Mouse (Mus musculus): ENCODE measurements around the gene Grin1. TPM values are rescaled to one million over a fixed set of nuclear protein-coding genes. Genes with fewer than 3 reads are reported as not detected.
"Not testable (repeated sequence)": the region's sequence is repeated elsewhere in the genome, so short reads cannot be mapped to it uniquely, and the experiment has no call there.

The Grin1 gene
- polyA plus RNA-seq, 1 experiment from 2014 or later, result 0.38 TPM

DNA sequence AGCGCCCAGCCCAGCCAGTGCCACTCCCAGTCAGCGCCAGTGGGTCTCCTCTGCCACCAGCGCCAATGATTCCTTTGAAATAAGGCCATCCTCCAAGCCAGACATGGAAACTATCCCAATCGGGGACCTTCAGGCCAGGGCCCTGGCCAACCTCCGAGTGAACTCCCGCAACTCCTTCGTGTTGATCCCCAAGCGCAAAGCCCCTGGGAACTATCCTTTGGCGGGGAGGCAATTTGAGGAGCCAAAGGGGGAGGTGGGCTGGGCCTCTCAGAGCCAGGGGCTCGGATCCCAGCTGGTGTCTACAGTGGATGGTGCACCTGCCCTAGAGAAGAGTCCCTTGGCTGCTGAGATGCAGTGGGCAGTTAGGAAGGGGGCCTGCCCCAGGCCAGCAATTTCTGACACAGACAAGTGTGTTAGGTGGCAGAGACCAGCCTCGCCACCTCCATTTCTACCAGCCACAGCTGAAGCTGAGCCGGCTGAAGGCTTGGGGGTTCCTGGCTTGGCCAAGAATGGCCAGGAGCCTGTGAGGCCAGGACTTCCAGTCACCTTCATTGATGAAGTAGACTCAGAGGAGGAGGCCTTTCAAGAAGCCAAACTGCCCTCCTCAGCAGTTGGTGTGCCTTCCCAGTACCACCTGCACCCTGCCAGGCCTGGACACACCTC lies 55.2 kb downstream of the Grin1 start:
- Histone ChIP-seq H3K4me3 (peak overlapping the region; percentile 79), H3K9me3 (no peaks in the 10 kb centered on the region), H3K9ac (peak overlapping the region; percentile 77), H3K4me1 (peaks cover 40% of the 10 kb centered on the region), H3K27me3 (peaks cover 21% of the 10 kb centered on the region), H3K36me3 (peaks cover 11% of the 10 kb centered on the region; the same call in 1 of the 2 replicates), H3K27ac (no peak overlapping the region), H3K4me2 (peak overlapping the region; percentile 99)
- no peak for ATAC-seq (ENCODE audit: insufficient number of reproducible peaks, insufficient read depth, low FRiP score, low TSS enrichment, low read depth)
- 18% methylated on average over 12 of the region's 12 CpGs for WGBS

DNA sequence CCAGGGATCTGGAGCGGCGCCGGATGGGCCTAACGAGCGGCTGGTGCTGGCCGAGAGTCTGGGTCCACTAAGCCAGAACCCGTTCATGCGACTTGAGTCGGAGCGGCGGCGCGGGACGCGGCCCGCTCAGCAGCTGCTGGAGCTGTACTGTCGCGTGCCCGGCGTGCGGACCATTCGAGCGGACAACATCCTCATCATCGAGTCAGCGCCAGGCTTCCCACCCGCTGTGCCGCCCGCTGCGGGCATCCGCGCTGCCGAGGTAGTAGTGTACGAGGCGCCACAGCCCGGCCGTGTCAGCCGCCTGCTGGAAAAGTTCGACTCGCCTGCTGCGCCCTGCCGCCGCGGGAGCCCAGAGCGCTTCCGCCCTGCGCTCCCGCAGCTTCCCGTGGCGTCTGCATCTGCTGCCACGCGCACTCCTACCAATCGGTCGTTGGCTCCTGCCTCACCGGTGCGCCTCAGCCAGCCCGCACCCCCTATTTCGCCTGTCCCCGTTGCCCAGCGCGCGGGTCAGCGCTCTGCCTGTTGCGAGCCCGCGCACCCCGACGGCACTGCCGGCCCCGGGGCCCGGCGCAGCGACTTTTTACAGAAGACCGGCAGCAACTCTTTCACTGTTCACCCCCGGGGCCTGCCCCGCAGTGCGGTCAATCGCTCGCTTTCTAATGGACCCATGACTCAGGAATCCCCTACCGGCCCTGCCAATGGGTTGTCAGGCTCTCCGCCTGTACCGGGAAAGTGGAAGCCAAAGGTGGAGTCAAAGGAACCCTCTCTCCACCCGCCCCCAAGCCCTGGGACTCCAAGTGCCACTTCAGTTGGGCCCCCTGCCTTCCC lies 56.0 kb downstream of the Grin1 start:
- H3K4me1 ChIP-seq, result peaks cover 40% of the 10 kb centered on the region
- peak overlapping the region; percentile 99 for H3K4me2 ChIP-seq
- H3K27ac ChIP-seq, result no peak overlapping the region; the same call in 1 of the 2 replicates
- 0 out of 2 replicates have a peak, but pooled peaks cover 10% of the 10 kb centered on the region for H3K36me3 ChIP-seq
- peaks cover 21% of the 10 kb centered on the region for H3K27me3 ChIP-seq
- peak overlapping the region; percentile 79 for H3K4me3 ChIP-seq
- no peak; the same call in 1 of the 2 replicates for ATAC-seq (ENCODE audit: insufficient number of reproducible peaks, insufficient read depth, low FRiP score, low TSS enrichment, low read depth)
- H3K9ac ChIP-seq, result peak overlapping the region; percentile 77
- no peaks in the 10 kb centered on the region for H3K9me3 ChIP-seq
- WGBS, result under 1% methylated on average over 82 of the region's 82 CpGs

- Histone ChIP-seq H3K9me3 (no peaks in the 10 kb centered on the region), H3K27me3 (peaks cover 21% of the 10 kb centered on the region), H3K4me3 (peak within 1 kb of the TSS; percentile 79), H3K4me2 (peak within 1 kb of the TSS; percentile 99), H3K36me3 (0 out of 2 replicates have a peak, but pooled peaks cover 3% of the 10 kb centered on the region), H3K9ac (peak within 1 kb of the TSS; percentile 77), H3K4me1 (peaks cover 40% of the 10 kb centered on the region), H3K27ac (no peak within 1 kb of the TSS; the same call in 1 of the 2 replicates)
- ATAC-seq (ENCODE audit: insufficient number of reproducible peaks, insufficient read depth, low FRiP score, low TSS enrichment, low read depth), result peak; percentile 98
- under 1% methylated on average over 39 of the region's 39 CpGs for WGBS
Observed at GRCm38 (mm10) chr2:25262291-25262767, 56.7 kb downstream of the Grin1 start, which contains the start of gene Tprn. Gene Tprn, plus strand, starts transcription at chr2:25262618.

GRCm38 (mm10) chr2:25261870-25262269 lies 57.1 kb downstream of the Grin1 start:
- ATAC-seq (ENCODE audit: insufficient number of reproducible peaks, insufficient read depth, low FRiP score, low TSS enrichment, low read depth), result no peak
- no peaks in the 10 kb centered on the region for H3K9me3 ChIP-seq
- H3K27ac ChIP-seq, result no peak overlapping the region
- peak overlapping the region; percentile 77 for H3K9ac ChIP-seq
- peak overlapping the region; percentile 99 for H3K4me2 ChIP-seq
- H3K36me3 ChIP-seq, result no peaks in the 10 kb centered on the region
- H3K4me3 ChIP-seq, result peak overlapping the region; percentile 79
- peaks cover 41% of the 10 kb centered on the region for H3K4me1 ChIP-seq
- 50% methylated on average over 12 of the region's 12 CpGs for whole genome bisulfite sequencing
- H3K27me3 ChIP-seq, result peaks cover 21% of the 10 kb centered on the region

GRCm38 (mm10) chr2:25258887-25259286 lies 60.1 kb downstream of the Grin1 start:
- Histone ChIP-seq H3K36me3 (no peaks in the 10 kb centered on the region), H3K9ac (no peak overlapping the region), H3K4me1 (peaks cover 27% of the 10 kb centered on the region), H3K27ac (no peak overlapping the region), H3K9me3 (no peaks in the 10 kb centered on the region), H3K27me3 (peaks cover 11% of the 10 kb centered on the region), H3K4me3 (no peak overlapping the region), H3K4me2 (no peak overlapping the region)
- WGBS, result 55% methylated on average over 2 of the region's 2 CpGs
- ATAC-seq (ENCODE audit: insufficient number of reproducible peaks, insufficient read depth, low FRiP score, low TSS enrichment, low read depth), result no peak

GRCm38 (mm10) chr2:25257250-25257649 lies 61.7 kb downstream of the Grin1 start:
- H3K36me3 ChIP-seq; H3K9me3 ChIP-seq; H3K4me3 ChIP-seq; ATAC-seq (ENCODE audit: insufficient number of reproducible peaks, insufficient read depth, low FRiP score, low TSS enrichment, low read depth); H3K4me2 ChIP-seq; H3K27ac ChIP-seq; H3K27me3 ChIP-seq; H3K9ac ChIP-seq: not testable (repeated sequence)
- WGBS, result 84% methylated on average over 5 of the region's 5 CpGs
- H3K4me1 ChIP-seq, result peaks cover 17% of the 10 kb centered on the region

DNA sequence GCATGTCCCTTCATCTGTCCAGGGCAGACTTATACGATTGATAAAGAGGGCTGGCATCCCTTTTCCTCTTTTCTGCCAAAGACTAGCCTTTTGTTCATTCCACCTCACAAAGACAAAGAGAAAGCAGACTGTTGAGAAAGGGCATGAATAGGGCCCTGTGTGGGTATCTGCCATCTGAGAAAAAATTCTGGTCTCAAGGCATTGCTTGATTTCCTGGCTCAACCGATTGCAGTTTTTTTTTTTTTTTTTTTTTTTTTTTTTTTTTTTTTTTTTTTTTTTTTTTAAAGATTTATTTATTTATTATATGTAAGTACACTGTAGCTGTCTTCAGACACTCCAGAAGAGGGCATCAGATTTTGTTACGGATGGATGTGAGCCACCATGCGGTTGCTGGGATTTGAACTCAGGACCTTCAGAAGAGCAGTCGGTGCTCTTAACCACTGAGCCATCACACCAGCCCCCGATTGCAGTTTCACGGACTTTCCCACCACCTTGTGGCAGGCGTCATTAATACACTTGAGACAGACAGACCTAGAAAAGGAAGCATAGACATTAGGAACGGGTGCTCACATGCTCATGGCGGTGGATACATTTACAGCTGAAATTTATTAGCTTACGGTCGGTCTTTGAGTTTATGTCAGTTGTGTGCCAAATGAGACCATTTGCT lies 62.4 kb downstream of the Grin1 start:
- Histone ChIP-seq H3K9ac (peak overlapping the region; percentile 88), H3K36me3 (peaks cover 14% of the 10 kb centered on the region), H3K4me2 (peak overlapping the region; percentile 97), H3K4me3 (peak overlapping the region; percentile 99), H3K4me1 (peaks cover 17% of the 10 kb centered on the region)
- H3K27ac ChIP-seq; H3K27me3 ChIP-seq; ATAC-seq (ENCODE audit: insufficient number of reproducible peaks, insufficient read depth, low FRiP score, low TSS enrichment, low read depth); H3K9me3 ChIP-seq: not testable (repeated sequence)
- 58% methylated on average over 12 of the region's 12 CpGs for WGBS

DNA sequence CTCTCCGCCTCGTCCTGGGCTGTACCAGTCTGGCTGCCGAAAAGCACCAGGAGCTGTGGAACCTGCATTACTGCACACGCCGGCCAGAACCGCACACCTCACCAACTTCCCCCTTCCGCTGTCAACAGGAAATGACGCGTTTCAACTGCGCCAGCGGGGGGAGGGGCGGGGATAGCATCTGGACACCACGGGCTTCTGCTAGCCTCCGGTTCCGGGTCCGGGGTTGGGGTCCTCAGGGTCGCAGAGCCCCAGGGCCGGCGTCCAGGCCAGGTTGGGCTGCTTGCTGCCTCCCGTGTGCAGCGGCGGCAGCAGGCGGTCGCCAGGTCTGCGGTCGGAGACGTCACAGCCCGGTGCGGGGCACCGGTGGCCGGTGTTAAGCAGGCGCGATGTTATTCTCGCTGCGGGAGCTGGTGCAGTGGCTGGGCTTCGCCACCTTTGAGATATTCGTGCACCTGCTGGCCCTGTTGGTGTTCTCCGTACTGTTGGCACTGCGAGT lies 63.7 kb downstream of the Grin1 start, which contains the start of gene Tmem203:
Gene Tmem203 (plus strand): TSS at position 156 of the 496 bp plus-strand sequence.
- H3K27ac ChIP-seq, result peak within 1 kb of the TSS; percentile 78
- peak within 1 kb of the TSS; percentile 88 for H3K9ac ChIP-seq
- peak within 1 kb of the TSS; percentile 97 for H3K4me2 ChIP-seq
- no peaks in the 10 kb centered on the region for H3K27me3 ChIP-seq
- H3K9me3 ChIP-seq, result no peaks in the 10 kb centered on the region
- ATAC-seq (ENCODE audit: insufficient number of reproducible peaks, insufficient read depth, low FRiP score, low TSS enrichment, low read depth), result peak; percentile 76
- WGBS, result under 1% methylated on average over 39 of the region's 39 CpGs
- peaks cover 17% of the 10 kb centered on the region for H3K4me1 ChIP-seq
- peak within 1 kb of the TSS; percentile 99 for H3K4me3 ChIP-seq
- peaks cover 26% of the 10 kb centered on the region for H3K36me3 ChIP-seq

DNA sequence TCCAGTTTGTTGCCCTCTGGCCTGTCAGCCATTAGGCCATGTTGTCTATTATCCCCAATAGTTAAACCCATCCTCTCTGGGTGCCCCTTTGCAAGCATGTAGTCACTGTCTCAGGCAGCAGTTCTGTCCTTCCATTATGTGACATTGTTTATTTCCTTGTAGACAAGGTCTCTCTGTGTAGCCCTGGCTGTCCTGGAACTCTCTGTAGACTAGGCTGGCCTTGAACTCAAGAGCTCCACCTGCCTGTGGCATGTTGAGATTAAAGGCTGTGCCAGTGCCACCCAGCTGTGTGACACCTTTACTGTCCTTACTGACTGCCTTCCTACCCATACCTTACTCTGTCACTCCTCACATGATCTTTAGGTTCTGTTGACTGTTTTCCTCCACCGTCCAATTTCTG lies 66.7 kb downstream of the Grin1 start:
- no peaks in the 10 kb centered on the region for H3K9me3 ChIP-seq
- no peaks in the 10 kb centered on the region for H3K27me3 ChIP-seq
- ATAC-seq (ENCODE audit: insufficient number of reproducible peaks, insufficient read depth, low FRiP score, low TSS enrichment, low read depth), result no peak
- no peak overlapping the region for H3K4me3 ChIP-seq
- no peak overlapping the region for H3K27ac ChIP-seq
- WGBS, result 79% methylated on average over 1 of the region's 1 CpGs
- H3K36me3 ChIP-seq, result peaks cover 56% of the 10 kb centered on the region
- no peak overlapping the region for H3K9ac ChIP-seq
- H3K4me2 ChIP-seq, result no peak overlapping the region
- H3K4me1 ChIP-seq, result peaks cover 17% of the 10 kb centered on the region

DNA sequence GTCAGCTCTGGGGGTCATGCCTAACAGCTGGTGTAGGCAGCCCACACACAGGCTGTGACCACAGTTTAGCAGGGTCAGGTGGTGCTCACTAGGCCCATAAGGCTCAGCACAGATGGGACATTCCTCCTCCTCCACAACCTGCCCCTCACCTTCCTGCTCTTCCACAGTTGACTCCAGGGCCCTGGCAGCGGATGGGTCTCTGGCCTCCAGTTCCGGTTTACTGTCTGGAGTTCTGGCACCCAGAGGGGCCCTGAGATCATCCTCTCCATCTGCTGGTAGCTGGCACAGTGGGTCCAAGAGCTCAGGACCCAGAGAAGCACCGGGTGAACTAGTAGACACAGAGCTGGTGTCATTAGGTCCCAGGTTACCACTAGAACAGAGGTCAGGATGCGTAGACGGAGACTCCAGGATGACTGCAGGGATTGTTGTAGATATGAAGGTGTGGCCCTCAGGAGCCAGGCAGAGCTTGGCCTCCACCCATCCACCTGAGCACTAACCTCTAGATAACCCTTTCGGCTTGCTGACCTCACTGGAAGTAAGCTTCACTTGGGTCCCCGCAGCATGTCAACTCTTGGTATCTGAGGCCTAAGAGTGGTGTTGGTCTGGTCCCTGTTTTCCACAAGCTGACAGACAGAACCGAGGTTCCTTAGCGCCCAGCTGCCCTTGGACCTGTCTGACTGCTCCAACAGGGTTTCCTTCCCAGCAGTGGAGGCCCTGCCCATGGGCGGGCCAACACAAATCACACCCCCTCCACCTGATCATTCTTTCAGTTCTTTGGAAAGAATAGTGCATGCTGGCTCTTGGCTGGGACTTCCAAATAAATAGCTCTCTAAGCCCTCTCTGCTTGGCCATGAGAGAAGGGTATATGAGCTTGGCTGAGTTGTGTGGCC lies 72.6 kb downstream of the Grin1 start, which contains the start of gene AL732309.1:
Gene AL732309.1 (minus strand): TSS at position 681 of the 890 bp plus-strand sequence.
- 86% methylated on average over 10 of the region's 10 CpGs for WGBS
- peaks cover 28% of the 10 kb centered on the region for H3K27me3 ChIP-seq
- H3K9me3 ChIP-seq, result no peaks in the 10 kb centered on the region
- peaks cover 12% of the 10 kb centered on the region for H3K4me1 ChIP-seq
- peaks cover 57% of the 10 kb centered on the region for H3K36me3 ChIP-seq
- no peak within 1 kb of the TSS for H3K9ac ChIP-seq
- no peak within 1 kb of the TSS for H3K27ac ChIP-seq
- ATAC-seq (ENCODE audit: insufficient number of reproducible peaks, insufficient read depth, low FRiP score, low TSS enrichment, low read depth), result no peak
- no peak within 1 kb of the TSS for H3K4me3 ChIP-seq
- H3K4me2 ChIP-seq, result no peak within 1 kb of the TSS
